Mouse (Mus musculus): ENCODE measurements around the gene Asic5. TPM values are rescaled to one million over a fixed set of nuclear protein-coding genes. Genes with fewer than 3 reads are reported as not detected.
A peak's percentile ranks its signal among the peaks of the same experiment; 100 is the strongest.

Gene Asic5
- total RNA-seq, 2 experiments from 2014 or later: not detected

GRCm38 (mm10) chr3:81995371-81995770, 13.3 kb downstream of the Asic5 start:
- intact Hi-C loops (cut with DNase I; ENCODE audit: low total_unique reads): no loop called here
- DNase-seq: no peak

GRCm38 (mm10) chr3:81995988-81996387, 13.9 kb downstream of the Asic5 start:
- intact Hi-C loops (cut with DNase I; ENCODE audit: low total_unique reads): no loop called here
- DNase-seq: no peak

DNA sequence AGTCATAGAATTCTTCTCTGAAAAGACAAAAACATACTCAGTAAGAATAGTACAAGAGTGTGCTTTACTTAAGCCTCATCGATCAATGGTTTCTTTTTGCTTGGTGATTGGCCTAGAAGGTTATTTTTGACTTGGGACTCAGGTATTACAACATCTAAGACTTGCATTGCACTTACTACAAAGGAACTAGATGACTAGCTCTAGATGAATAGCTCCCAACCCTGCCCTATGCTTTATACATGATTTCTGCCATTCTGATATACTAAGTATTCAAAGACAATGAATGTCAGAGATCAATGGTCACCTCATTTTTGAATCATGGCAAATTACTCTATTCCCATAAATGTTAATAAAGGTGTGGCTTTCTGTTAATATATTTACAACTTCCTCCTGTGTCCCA, 24.9 kb downstream of the Asic5 start:
- intact Hi-C loops (cut with DNase I; ENCODE audit: low total_unique reads): no loop called here
- DNase-seq: no peak

- no peak for DNase-seq
- intact Hi-C loops (cut with DNase I; ENCODE audit: low total_unique reads): no loop called here
These were observed 32.1 kb downstream of the Asic5 start for GRCm38 (mm10) chr3:82014148-82014703.

- no peak for DNase-seq
- intact Hi-C loops (cut with DNase I; ENCODE audit: low total_unique reads): no loop called here
These were observed 40.4 kb downstream of the Asic5 start for GRCm38 (mm10) chr3:82022421-82022920.

DNA sequence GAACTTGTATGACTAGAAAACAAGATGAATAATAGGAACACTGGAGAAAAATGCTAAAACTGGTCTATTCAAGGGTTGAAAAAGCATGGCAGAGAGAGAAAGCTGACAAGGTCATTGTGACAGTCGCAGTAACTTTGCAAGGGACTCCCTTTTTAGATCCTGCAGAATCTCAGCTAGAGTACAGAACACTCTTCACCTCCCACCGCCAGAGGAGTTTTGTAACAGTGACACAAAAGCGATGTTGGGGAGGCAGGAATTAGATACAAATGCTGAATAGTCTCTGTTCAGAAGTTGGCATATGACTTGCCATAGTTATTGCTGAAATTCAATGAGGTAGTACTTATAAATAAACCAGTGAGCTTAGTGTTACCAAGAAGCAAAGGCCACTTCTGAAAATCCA, 41.0 kb downstream of the Asic5 start:
- intact Hi-C loops (cut with DNase I; ENCODE audit: low total_unique reads): no loop called here
- DNase-seq: no peak

- intact Hi-C loops (cut with DNase I; ENCODE audit: low total_unique reads): no loop called here
These were observed 45.2 kb downstream of the Asic5 start for GRCm38 (mm10) chr3:82027286-82027685.

DNA sequence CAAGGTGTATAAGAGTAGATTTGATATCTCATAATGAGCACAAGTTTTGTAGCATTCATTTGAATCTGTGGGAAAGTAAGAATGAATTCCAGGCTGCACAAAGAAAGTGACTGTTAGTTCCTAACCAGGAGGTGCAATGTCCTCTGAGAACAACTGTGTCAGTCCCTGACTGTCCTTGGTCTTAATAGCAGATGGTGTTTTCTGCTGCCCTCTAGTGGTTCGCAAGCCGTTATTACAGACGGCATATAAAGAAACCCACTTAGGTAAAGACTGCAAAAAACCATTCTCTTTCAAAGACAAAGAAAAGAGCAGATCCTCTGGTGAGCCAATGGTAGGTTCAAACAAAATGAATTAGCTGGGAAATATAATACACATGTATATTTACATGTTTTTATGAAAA, 47.1 kb downstream of the Asic5 start:
- peak; percentile 5 for DNase-seq
- intact Hi-C loops (cut with DNase I; ENCODE audit: low total_unique reads): no loop called here

More at GRCm38 (mm10) chr3:82027286-82027685, 45.2 kb downstream of the Asic5 start:
- no peak for DNase-seq

- no peak for DNase-seq
- intact Hi-C loops (cut with DNase I; ENCODE audit: low total_unique reads): no loop called here
These were observed 48.1 kb downstream of the Asic5 start for GRCm38 (mm10) chr3:82030008-82030748.

DNA sequence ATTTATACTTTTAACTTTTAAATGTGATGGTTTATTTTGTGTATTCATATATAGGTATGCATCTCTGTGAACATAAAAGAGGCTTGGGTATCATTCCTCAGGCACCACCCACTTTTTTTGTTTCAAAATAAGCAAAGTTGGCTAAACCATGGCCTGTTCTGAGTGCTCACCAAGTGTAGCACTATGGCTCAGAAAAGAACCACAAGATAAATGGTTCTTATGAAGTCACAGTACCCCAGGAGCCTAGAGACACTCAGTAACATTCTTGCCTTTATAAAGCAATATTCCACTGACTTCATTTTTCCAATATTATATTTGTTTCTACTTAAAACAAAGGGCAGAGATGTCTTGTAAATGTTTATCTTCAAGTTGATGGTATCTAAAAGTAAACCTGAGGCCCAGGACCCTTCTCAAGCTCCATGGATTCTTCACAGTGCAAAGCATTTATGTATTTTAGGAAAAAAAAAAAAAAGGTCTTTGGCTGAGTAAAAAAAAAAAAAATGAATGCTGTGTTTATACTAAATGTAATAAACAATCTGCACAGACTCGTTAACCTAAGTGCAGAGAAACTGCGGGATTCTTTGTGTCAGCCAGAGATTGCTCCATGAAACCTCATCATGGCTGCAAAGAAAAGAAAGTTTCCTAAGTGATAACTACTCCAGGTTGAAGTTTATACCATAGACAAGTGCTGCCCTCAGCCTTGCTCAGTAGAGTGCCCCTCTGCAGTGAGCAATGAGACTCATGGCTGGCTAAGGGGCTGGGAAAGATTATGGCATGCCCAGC, 54.4 kb downstream of the Asic5 start:
- intact Hi-C loops (cut with DNase I; ENCODE audit: low total_unique reads): no loop called here
- DNase-seq: no peak

GRCm38 (mm10) chr3:82043676-82044075, 61.6 kb downstream of the Asic5 start:
- intact Hi-C loops (cut with DNase I; ENCODE audit: low total_unique reads): no loop called here
- DNase-seq: no peak

- no peak for DNase-seq
- intact Hi-C loops (cut with DNase I; ENCODE audit: low total_unique reads): loop anchor here (5.0 kb wide), 1 partner anchor 287 kb away; no protein-coding TSS in a partner anchor
These were observed 62.8 kb downstream of the Asic5 start for GRCm38 (mm10) chr3:82044902-82045301.

- DNase-seq: no peak
- intact Hi-C loops (cut with DNase I; ENCODE audit: low total_unique reads): loop anchor here (5.0 kb wide), 1 partner anchor 286 kb away; no protein-coding TSS in a partner anchor
These were observed 64.0 kb downstream of the Asic5 start for GRCm38 (mm10) chr3:82046087-82046486.

- intact Hi-C loops (cut with DNase I; ENCODE audit: low total_unique reads): loop anchor here (5.0 kb wide), 1 partner anchor 285 kb away; no protein-coding TSS in a partner anchor
- peak; percentile 32 for DNase-seq
These were observed 65.1 kb downstream of the Asic5 start for GRCm38 (mm10) chr3:82047100-82047753.

DNA sequence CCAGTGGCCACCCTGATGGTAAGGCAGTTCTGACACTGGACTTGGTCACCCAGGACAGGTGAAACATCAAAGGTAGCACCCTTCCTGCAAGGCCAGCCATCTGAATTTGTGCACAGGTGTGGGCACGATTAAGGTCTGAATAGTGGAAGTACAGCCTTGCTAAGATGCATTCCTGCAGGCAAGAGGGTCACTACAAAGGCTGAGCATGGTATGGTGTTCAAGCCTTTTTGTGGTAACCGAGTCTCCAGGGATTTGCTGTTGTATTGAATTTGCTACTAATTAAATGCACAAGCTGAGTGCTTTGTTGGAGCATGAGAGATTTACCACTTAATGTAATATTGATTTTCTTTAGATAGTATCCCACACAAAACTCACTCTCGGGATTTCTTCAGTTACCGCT, 66.0 kb downstream of the Asic5 start:
- intact Hi-C loops (cut with DNase I; ENCODE audit: low total_unique reads): loop anchor here (5.0 kb wide), 1 partner anchor 284 kb away; no protein-coding TSS in a partner anchor

GRCm38 (mm10) chr3:82048681-82049080, 66.6 kb downstream of the Asic5 start:
- intact Hi-C loops (cut with DNase I; ENCODE audit: low total_unique reads): loop anchor here (5.0 kb wide), 1 partner anchor 284 kb away; no protein-coding TSS in a partner anchor
- no peak for DNase-seq

More for the DNA sequence above, 66.0 kb downstream of the Asic5 start:
- no peak for DNase-seq

- no peak for DNase-seq
- intact Hi-C loops (cut with DNase I; ENCODE audit: low total_unique reads): no loop called here
These were observed 69.4 kb downstream of the Asic5 start for GRCm38 (mm10) chr3:82051468-82051867.

DNA sequence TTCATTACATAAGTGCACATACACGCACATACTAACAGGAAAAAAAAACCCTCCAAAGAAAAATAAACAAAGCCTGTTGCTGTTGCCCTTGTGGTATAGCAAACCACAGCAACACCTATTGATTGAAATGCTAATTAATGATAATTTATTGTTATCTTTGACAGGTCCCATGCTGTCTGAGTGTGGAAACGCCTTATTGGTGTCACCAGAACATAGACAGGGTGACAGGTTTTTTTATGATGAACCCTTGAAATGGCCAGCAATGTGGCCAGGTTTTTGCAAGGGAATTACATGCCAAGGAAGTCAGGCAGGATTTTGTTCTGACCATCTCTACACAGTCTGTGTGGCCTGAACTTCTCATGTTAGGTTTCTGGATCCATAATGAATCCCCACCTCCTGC, 69.9 kb downstream of the Asic5 start:
- intact Hi-C loops (cut with DNase I; ENCODE audit: low total_unique reads): no loop called here
- DNase-seq: no peak

GRCm38 (mm10) chr3:82054283-82054974, 72.3 kb downstream of the Asic5 start:
- intact Hi-C loops (cut with DNase I; ENCODE audit: low total_unique reads): no loop called here
- no peak for DNase-seq

Data from gastrocnemius, postnatal 14 days (tissue).